Mouse (Mus musculus) R1 (cell line): ENCODE results near the gene Gm7942.
"Not testable (repeated sequence)": the region's sequence is repeated elsewhere in the genome, so short reads cannot be mapped to it uniquely, and the experiment has no call there.

Experiments
- DNase-seq: peaks from one replicate; pipeline ENCODE4 v3.0.0-alpha.2; 2018; ENCODE audit warnings: low read depth, low spot score

Gene Gm7942

DNA sequence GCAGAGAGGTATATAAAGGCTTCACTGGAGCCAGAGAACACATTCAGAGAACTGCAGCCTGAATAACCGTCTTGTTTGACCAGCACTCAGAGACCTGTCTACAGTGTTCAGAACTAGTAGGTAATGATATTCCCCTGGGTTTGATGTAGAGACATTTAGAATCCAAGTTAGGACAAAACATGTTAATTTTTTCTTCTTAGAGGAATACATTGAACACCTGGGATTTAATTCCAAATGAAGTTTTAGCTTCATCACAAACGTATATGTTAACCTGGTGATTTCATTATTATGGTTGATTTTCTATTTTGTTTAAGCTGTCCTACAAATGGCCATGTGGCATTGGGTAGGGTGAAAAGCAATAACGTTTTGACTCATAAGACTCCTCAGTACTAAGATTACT is at the start of gene Gm7942:
TSS of gene Gm7942 (plus strand) at position 301 of the 400 bp plus-strand sequence.
- DNase-seq, result not testable (repeated sequence)
